Mouse (Mus musculus): ENCODE data around the gene Tmprss6.

Tmprss6 gene

GRCm38 (mm10) chr15:78447746-78448535 is 20.5 kb downstream of the Tmprss6 start:
- DNase-seq (ENCODE audit: low spot score in 2 of 2) = peak; percentile 79 to 97

GRCm38 (mm10) chr15:78447121-78447520 is 21.3 kb downstream of the Tmprss6 start:
- no peak for DNase-seq (ENCODE audit: low spot score in 2 of 2)

- no peak for DNase-seq (ENCODE audit: low spot score in 2 of 2)
These were observed 24.6 kb downstream of the Tmprss6 start for GRCm38 (mm10) chr15:78443857-78444256.

- DNase-seq (ENCODE audit: low spot score in 2 of 2) = no peak
These were observed 26.2 kb downstream of the Tmprss6 start for GRCm38 (mm10) chr15:78442231-78442630.

GRCm38 (mm10) chr15:78438973-78439372 is 29.5 kb downstream of the Tmprss6 start:
- DNase-seq (ENCODE audit: low spot score in 2 of 2) = no peak

GRCm38 (mm10) chr15:78438505-78438904 is 29.9 kb downstream of the Tmprss6 start:
- DNase-seq (ENCODE audit: low spot score in 2 of 2) = no peak

- DNase-seq (ENCODE audit: low spot score in 2 of 2) = no peak
These were observed 30.4 kb downstream of the Tmprss6 start for GRCm38 (mm10) chr15:78438018-78438394.

- DNase-seq (ENCODE audit: low spot score in 2 of 2) = no peak
These were observed 31.0 kb downstream of the Tmprss6 start for GRCm38 (mm10) chr15:78437237-78438017.

- DNase-seq (ENCODE audit: low spot score in 2 of 2) = peak in 1 of 2 experiments; percentile 30
These were observed 31.8 kb downstream of the Tmprss6 start for GRCm38 (mm10) chr15:78436380-78437192.

GRCm38 (mm10) chr15:78435681-78436080 is 32.8 kb downstream of the Tmprss6 start:
- no peak for DNase-seq (ENCODE audit: low spot score in 2 of 2)

- DNase-seq (ENCODE audit: low spot score in 2 of 2) = peak; percentile 44 to 67
These were observed 33.4 kb downstream of the Tmprss6 start for GRCm38 (mm10) chr15:78434896-78435520.

GRCm38 (mm10) chr15:78431541-78432121 is 36.8 kb downstream of the Tmprss6 start:
- no peak for DNase-seq (ENCODE audit: low spot score in 2 of 2)

GRCm38 (mm10) chr15:78430874-78431273 is 37.6 kb downstream of the Tmprss6 start:
- DNase-seq (ENCODE audit: low spot score in 2 of 2) = no peak

GRCm38 (mm10) chr15:78429871-78430622 is 38.4 kb downstream of the Tmprss6 start:
- DNase-seq (ENCODE audit: low spot score in 2 of 2) = no peak

GRCm38 (mm10) chr15:78429139-78429459 is 39.3 kb downstream of the Tmprss6 start:
- no peak for DNase-seq (ENCODE audit: low spot score in 2 of 2)

- DNase-seq (ENCODE audit: low spot score in 2 of 2) = no peak
These were observed 39.9 kb downstream of the Tmprss6 start, which contains the start of gene Kctd17 for GRCm38 (mm10) chr15:78428391-78429138. TSS of gene Kctd17 (plus strand) at chr15:78428564.

GRCm38 (mm10) chr15:78425230-78425629 is 43.2 kb downstream of the Tmprss6 start:
- DNase-seq (ENCODE audit: low spot score in 2 of 2) = no peak

- no peak for DNase-seq (ENCODE audit: low spot score in 2 of 2)
These were observed 43.9 kb downstream of the Tmprss6 start for GRCm38 (mm10) chr15:78424507-78424906.

- peak; percentile 78 to 96 for DNase-seq (ENCODE audit: low spot score in 2 of 2)
These were observed 46.1 kb downstream of the Tmprss6 start for GRCm38 (mm10) chr15:78422046-78422956.

Measured in thymus, postnatal 10 days (tissue).